Mouse (Mus musculus): ENCODE measurements at regions not wholly inside any gene's neighbourhood (a gene's known extent, or its start where the extent isn't known, plus 50 kb on each side); places are given as distances from the start of the nearest gene placed in this dataset.

DNA sequence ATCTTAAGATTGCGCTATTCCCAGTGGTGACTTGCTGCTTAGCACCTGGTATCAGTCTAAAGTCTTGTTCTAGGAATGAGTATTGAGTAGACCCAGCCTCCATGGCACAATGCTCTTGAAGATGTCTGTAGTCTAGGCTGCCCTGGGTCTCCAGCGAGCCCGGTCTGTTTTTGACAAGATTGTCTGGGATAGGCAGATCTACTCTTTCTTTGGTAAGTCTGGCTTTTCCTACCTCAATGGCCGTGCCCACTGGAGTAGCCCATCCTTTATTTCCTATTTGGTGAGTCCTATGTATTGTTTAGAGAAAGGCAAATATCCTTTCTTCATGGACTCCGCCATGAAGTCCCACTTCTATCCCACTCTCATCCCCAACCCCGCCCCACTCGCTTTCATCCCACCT is 227.2 kb upstream of the Ccdc122 start:
- no peak for TF ChIP-seq CTCF (IDR thresholded peaks at IDR 0.05; ENCODE audit: borderline replicate concordance, control insufficient read depth, extremely low read depth, insufficient read depth, low read length, poor library complexity)
- TF ChIP-seq POLR2A (IDR thresholded peaks at IDR 0.05; ENCODE audit: control insufficient read depth, extremely low read depth, insufficient read depth, low read length, poor library complexity): no peak

Data from thymus, adult 2 months (tissue).